In genomic region chr2:32757056-32757845, GRCm38 (mm10) we compare ENCODE assay signal across 8 mouse cellular contexts. TPM values are rescaled to one million over a fixed set of nuclear protein-coding genes. Genes with fewer than 3 reads are reported as not detected.
DNase-seq lines count a peak whose midpoint lies in the region; ATAC-seq lines count a peak whose summit lies in the region.

Tor2a (plus strand) TSS chr2:32757234.

- H3K9ac ChIP-seq in hindbrain, embryonic 12.5 days, result peak within 1 kb of the TSS; percentile 84

- peak; percentile 99 for DNase-seq in NIH3T3 (ENCODE audit: low read depth)
- peak; percentile 98 for DNase-seq in cerebellum, postnatal 10 days
- DNase-seq in frontal cortex, postnatal 10 days (ENCODE audit: low spot score in 2 of 2), result peak; percentile 94 to 96
- peak; percentile 96 to 98 for DNase-seq in layer of hippocampus, postnatal 14 days (ENCODE audit: low spot score in 2 of 2)
- DNase-seq in lung, postnatal 14 days, result peak; percentile 98
- peak; percentile 89 for DNase-seq in retina, adult 2 months (ENCODE audit: low read depth, low spot score)
- peak; percentile 98 to 99 for DNase-seq in thymus, postnatal 36 days

- whole genome bisulfite sequencing in hindbrain, embryonic 12.5 days, result under 1% methylated on average over 65 of the region's 66 CpGs

- peak; percentile 92 for ATAC-seq in hindbrain, embryonic 12.5 days (ENCODE audit: low FRiP score)

- peak within 1 kb of the TSS; percentile 55 for H3K4me2 ChIP-seq in hindbrain, embryonic 12.5 days (replicated peaks)

- no peaks in the 10 kb centered on the region for H3K9me3 ChIP-seq in hindbrain, embryonic 12.5 days (replicated peaks)

- H3K36me3 ChIP-seq in hindbrain, embryonic 12.5 days, result peaks cover 43% of the 10 kb centered on the region

- H3K4me1 ChIP-seq in hindbrain, embryonic 12.5 days, result peaks cover 19% of the 10 kb centered on the region

- peak within 1 kb of the TSS; percentile 71 for H3K4me3 ChIP-seq in hindbrain, embryonic 12.5 days

- H3K27ac ChIP-seq in hindbrain, embryonic 12.5 days, result peak within 1 kb of the TSS; percentile 90

- H3K27me3 ChIP-seq in hindbrain, embryonic 12.5 days, result no peaks in the 10 kb centered on the region

RNA-seq across cellular contexts. Expression of gene Tor2a, which starts in this region (rescaled TPM):
- 52.1 and 55.9 TPM in 2 replicates for polyA plus RNA-seq in hindbrain, embryonic 12.5 days (2016; fragmentation: Nextera tagmentation; extraction: Ambion mirVana)
- 10 to 100 TPM; 29.7 to 31.2 TPM for total RNA-seq in layer of hippocampus, postnatal 14 days (2021)

Comparison
In these comparisons a context has a peak if more than half of its experiments do, and no peak if none do; other contexts are left out.
1. Peak in every context shown above with its lines: DNase-seq, ATAC-seq, H3K4me3 ChIP-seq and H3K27ac ChIP-seq.